Mouse (Mus musculus): ENCODE results near the gene Slc11a1. TPM values are rescaled to one million over a fixed set of nuclear protein-coding genes. Genes with fewer than 3 reads are reported as not detected.
"Not testable (repeated sequence)": the region's sequence is repeated elsewhere in the genome, so short reads cannot be mapped to it uniquely, and the experiment has no call there.

Gene Slc11a1
- 1.1 TPM in 1 of 2 replicates, not detected in the other for polyA plus RNA-seq (2011; ENCODE audit: insufficient read length, low read depth, missing spikeins)

- no peak for TF ChIP-seq POLR2A (IDR thresholded peaks at IDR 0.05; ENCODE audit: low read depth, low read length)
- TF ChIP-seq CTCF (IDR thresholded peaks at IDR 0.05; ENCODE audit: borderline replicate concordance, insufficient read depth, low read length) = no peak
- no peak within 1 kb of the TSS for H3K27ac ChIP-seq (ENCODE audit: insufficient read depth, low read length)
- no peak within 1 kb of the TSS for H3K4me3 ChIP-seq (ENCODE audit: insufficient read depth, low read length)
- H3K4me1 ChIP-seq (ENCODE audit: control insufficient read depth, insufficient read depth, low read length) = no peaks in the 10 kb centered on the region
Observed at GRCm38 (mm10) chr1:74374980-74375379, at the start of gene Slc11a1. TSS of gene Slc11a1 (plus strand) at chr1:74375195.

- H3K4me3 ChIP-seq (ENCODE audit: insufficient read depth, low read length); H3K27ac ChIP-seq (ENCODE audit: insufficient read depth, low read length); H3K4me1 ChIP-seq (ENCODE audit: control insufficient read depth, insufficient read depth, low read length): not testable (repeated sequence)
Observed at GRCm38 (mm10) chr1:74326916-74327315, 48.1 kb upstream of the Slc11a1 start.

GRCm38 (mm10) chr1:74329899-74330431, 45.0 kb upstream of the Slc11a1 start:
- no peak for TF ChIP-seq CTCF (IDR thresholded peaks at IDR 0.05; ENCODE audit: borderline replicate concordance, insufficient read depth, low read length)
- TF ChIP-seq POLR2A (IDR thresholded peaks at IDR 0.05; ENCODE audit: low read depth, low read length) = no peak
- Histone ChIP-seq H3K4me3 (ENCODE audit: insufficient read depth, low read length) (no peak overlapping the region), H3K4me1 (ENCODE audit: control insufficient read depth, insufficient read depth, low read length) (peaks cover 4% of the 10 kb centered on the region; the same call in 1 of the 2 replicates), H3K27ac (ENCODE audit: insufficient read depth, low read length) (no peak overlapping the region)

GRCm38 (mm10) chr1:74331046-74331681, 43.8 kb upstream of the Slc11a1 start:
- TF ChIP-seq CTCF (IDR thresholded peaks at IDR 0.05; ENCODE audit: borderline replicate concordance, insufficient read depth, low read length) (no peak), POLR2A (IDR thresholded peaks at IDR 0.05; ENCODE audit: low read depth, low read length) (no peak)
- H3K4me3 ChIP-seq (ENCODE audit: insufficient read depth, low read length) = no peak overlapping the region
- peaks cover 6% of the 10 kb centered on the region; the same call in 1 of the 2 replicates for H3K4me1 ChIP-seq (ENCODE audit: control insufficient read depth, insufficient read depth, low read length)
- no peak overlapping the region for H3K27ac ChIP-seq (ENCODE audit: insufficient read depth, low read length)

GRCm38 (mm10) chr1:74332241-74332763, 42.7 kb upstream of the Slc11a1 start:
- H3K27ac ChIP-seq (ENCODE audit: insufficient read depth, low read length) = no peak overlapping the region

GRCm38 (mm10) chr1:74332930-74333329, 42.1 kb upstream of the Slc11a1 start:
- H3K4me3 ChIP-seq (ENCODE audit: insufficient read depth, low read length) = peak overlapping the region; percentile 51
- TF ChIP-seq POLR2A (IDR thresholded peaks at IDR 0.05; ENCODE audit: low read depth, low read length) (no peak), CTCF (IDR thresholded peaks at IDR 0.05; ENCODE audit: borderline replicate concordance, insufficient read depth, low read length) (no peak)
- peaks cover 6% of the 10 kb centered on the region; the same call in 1 of the 2 replicates for H3K4me1 ChIP-seq (ENCODE audit: control insufficient read depth, insufficient read depth, low read length)
- no peak overlapping the region for H3K27ac ChIP-seq (ENCODE audit: insufficient read depth, low read length)

More at GRCm38 (mm10) chr1:74332241-74332763, 42.7 kb upstream of the Slc11a1 start:
- H3K4me1 ChIP-seq (ENCODE audit: control insufficient read depth, insufficient read depth, low read length) = peaks cover 6% of the 10 kb centered on the region; the same call in 1 of the 2 replicates
- TF ChIP-seq POLR2A (IDR thresholded peaks at IDR 0.05; ENCODE audit: low read depth, low read length) (no peak; the same call in 1 of the 2 replicates), CTCF (IDR thresholded peaks at IDR 0.05; ENCODE audit: borderline replicate concordance, insufficient read depth, low read length) (no peak)
- H3K4me3 ChIP-seq (ENCODE audit: insufficient read depth, low read length) = peak overlapping the region; percentile 51

- H3K4me1 ChIP-seq (ENCODE audit: control insufficient read depth, insufficient read depth, low read length) = peaks cover 6% of the 10 kb centered on the region; the same call in 1 of the 2 replicates
- TF ChIP-seq CTCF (IDR thresholded peaks at IDR 0.05; ENCODE audit: borderline replicate concordance, insufficient read depth, low read length) (no peak), POLR2A (IDR thresholded peaks at IDR 0.05; ENCODE audit: low read depth, low read length) (no peak)
Observed at GRCm38 (mm10) chr1:74334607-74335006, 40.4 kb upstream of the Slc11a1 start.

GRCm38 (mm10) chr1:74335033-74335432, 40.0 kb upstream of the Slc11a1 start:
- Histone ChIP-seq H3K27ac (ENCODE audit: insufficient read depth, low read length) (no peak overlapping the region), H3K4me3 (ENCODE audit: insufficient read depth, low read length) (no peak overlapping the region), H3K4me1 (ENCODE audit: control insufficient read depth, insufficient read depth, low read length) (peaks cover 6% of the 10 kb centered on the region; the same call in 1 of the 2 replicates)
- TF ChIP-seq CTCF (IDR thresholded peaks at IDR 0.05; ENCODE audit: borderline replicate concordance, insufficient read depth, low read length) = no peak
- TF ChIP-seq POLR2A (IDR thresholded peaks at IDR 0.05; ENCODE audit: low read depth, low read length) = no peak

More at GRCm38 (mm10) chr1:74334607-74335006, 40.4 kb upstream of the Slc11a1 start:
- Histone ChIP-seq H3K4me3 (ENCODE audit: insufficient read depth, low read length) (no peak overlapping the region), H3K27ac (ENCODE audit: insufficient read depth, low read length) (no peak overlapping the region)

- Histone ChIP-seq H3K4me1 (ENCODE audit: control insufficient read depth, insufficient read depth, low read length) (peaks cover 6% of the 10 kb centered on the region; the same call in 1 of the 2 replicates), H3K27ac (ENCODE audit: insufficient read depth, low read length) (no peak overlapping the region), H3K4me3 (ENCODE audit: insufficient read depth, low read length) (no peak overlapping the region)
- TF ChIP-seq CTCF (IDR thresholded peaks at IDR 0.05; ENCODE audit: borderline replicate concordance, insufficient read depth, low read length) = no peak
- TF ChIP-seq POLR2A (IDR thresholded peaks at IDR 0.05; ENCODE audit: low read depth, low read length) = no peak
Observed at GRCm38 (mm10) chr1:74335436-74336170, 39.4 kb upstream of the Slc11a1 start.

Measured in embryonic fibroblast, embryonic 13.5 days (primary cell).